8 mouse cellular contexts compared by ENCODE assay signal in genomic region chr8:83772701-83773451, GRCm38 (mm10). TPM values are rescaled to one million over a fixed set of nuclear protein-coding genes. Genes with fewer than 3 reads are reported as not detected.
A peak's percentile ranks its signal among the peaks of the same experiment; 100 is the strongest.
DNase-seq lines count a peak whose midpoint lies in the region; ATAC-seq and TF ChIP-seq lines count a peak whose summit lies in the region.

No protein-coding gene starts in this region.

- no peaks in the 10 kb centered on the region for H3K36me3 ChIP-seq in hindbrain, embryonic 16.5 days (ENCODE audit: control insufficient read depth, insufficient read depth, low read length)
- H3K36me3 ChIP-seq in limb, embryonic 12.5 days = no peaks in the 10 kb centered on the region
- no peaks in the 10 kb centered on the region for H3K36me3 ChIP-seq in midbrain, embryonic 11.5 days (ENCODE audit: control insufficient read depth, insufficient read depth, low read length)
- no peaks in the 10 kb centered on the region for H3K36me3 ChIP-seq in stomach, embryonic 15.5 days

- H3K9ac ChIP-seq in hindbrain, embryonic 16.5 days (ENCODE audit: low read depth, low read length) = peak overlapping the region; percentile 62
- H3K9ac ChIP-seq in limb, embryonic 12.5 days (replicated peaks) = 0 out of 2 replicates have a peak overlapping the region, but pooled peaks have one; percentile 12
- H3K9ac ChIP-seq in midbrain, embryonic 11.5 days (ENCODE audit: low read length) = peak overlapping the region; percentile 46; the same call in 1 of the 2 replicates
- H3K9ac ChIP-seq in stomach, embryonic 15.5 days = no peak overlapping the region

- TF ChIP-seq CTCF in layer of hippocampus, adult 2 months (conservative IDR thresholded peaks at IDR 0.05) = no peak
- TF ChIP-seq CTCF in gastrocnemius, adult 2 months (IDR thresholded peaks at IDR 0.05) = no peak

- intact Hi-C loops in gastrocnemius, adult 2 months (cut with DNase I) = no loop called here

- ATAC-seq in hindbrain, embryonic 16.5 days = peak; percentile 91
- ATAC-seq in limb, embryonic 12.5 days (ENCODE audit: insufficient number of reproducible peaks, insufficient read depth, low FRiP score, low TSS enrichment, low read depth) = 0 out of 2 replicates have a peak, but pooled peaks have one; percentile 52
- ATAC-seq in midbrain, embryonic 11.5 days (ENCODE audit: low FRiP score) = peak; percentile 54; the same call in 1 of the 2 replicates
- peak; percentile 71 for ATAC-seq in stomach, embryonic 15.5 days (ENCODE audit: insufficient read depth, low FRiP score, low read depth)

- DNase-seq in layer of hippocampus, adult 2 months (ENCODE audit: low spot score in 2 of 2) = no peak
- no peak for DNase-seq in layer of hippocampus, adult 9-10 months (ENCODE audit: low spot score)
- peak; percentile 44 for DNase-seq in cerebellum, adult 9-10 months
- peak; percentile 78 for DNase-seq in gastrocnemius, adult 2 months
- DNase-seq in midbrain, embryonic 11.5 days (ENCODE audit: low spot score, missing footprints) = peak; percentile 89

- no peaks in the 10 kb centered on the region for H3K27me3 ChIP-seq in hindbrain, embryonic 16.5 days (replicated peaks; ENCODE audit: control insufficient read depth, insufficient read depth, low read length)
- peaks cover 10% of the 10 kb centered on the region; the same call in 1 of the 2 replicates for H3K27me3 ChIP-seq in limb, embryonic 12.5 days
- no peaks in the 10 kb centered on the region for H3K27me3 ChIP-seq in midbrain, embryonic 11.5 days (ENCODE audit: control insufficient read depth, insufficient read depth, low read length)
- H3K27me3 ChIP-seq in stomach, embryonic 15.5 days (replicated peaks) = no peaks in the 10 kb centered on the region

- H3K9me3 ChIP-seq in hindbrain, embryonic 16.5 days (ENCODE audit: control insufficient read depth, low read length) = no peaks in the 10 kb centered on the region
- H3K9me3 ChIP-seq in limb, embryonic 12.5 days = no peaks in the 10 kb centered on the region
- H3K9me3 ChIP-seq in midbrain, embryonic 11.5 days (ENCODE audit: control insufficient read depth, low read length) = no peaks in the 10 kb centered on the region
- H3K9me3 ChIP-seq in stomach, embryonic 15.5 days = no peaks in the 10 kb centered on the region

- H3K4me3 ChIP-seq in layer of hippocampus, adult 2 months = peak overlapping the region; percentile 55
- peak overlapping the region; percentile 69 for H3K4me3 ChIP-seq in gastrocnemius, adult 2 months
- peak overlapping the region; percentile 47 for H3K4me3 ChIP-seq in hindbrain, embryonic 16.5 days (ENCODE audit: low read length)
- peak overlapping the region; percentile 38 for H3K4me3 ChIP-seq in limb, embryonic 12.5 days (replicated peaks)
- peak overlapping the region; percentile 25 for H3K4me3 ChIP-seq in midbrain, embryonic 11.5 days (ENCODE audit: low read depth, low read length)
- peak overlapping the region; percentile 39 for H3K4me3 ChIP-seq in stomach, embryonic 15.5 days (replicated peaks)

- 7% methylated on average over 25 of the region's 25 CpGs for WGBS in hindbrain, embryonic 16.5 days
- 13% methylated on average over 25 of the region's 25 CpGs for WGBS in limb, embryonic 12.5 days
- 4% methylated on average over 25 of the region's 25 CpGs for WGBS in midbrain, embryonic 11.5 days
- 19% methylated on average over 25 of the region's 25 CpGs for WGBS in stomach, embryonic 15.5 days

- peak overlapping the region; percentile 24; the same call in 1 of the 2 replicates for H3K27ac ChIP-seq in layer of hippocampus, adult 2 months
- H3K27ac ChIP-seq in gastrocnemius, adult 2 months = peak overlapping the region; percentile 76
- H3K27ac ChIP-seq in hindbrain, embryonic 16.5 days (ENCODE audit: low read depth, low read length) = 0 out of 2 replicates have a peak overlapping the region, but pooled peaks have one; percentile 39
- 0 out of 2 replicates have a peak overlapping the region, but pooled peaks have one; percentile 19 for H3K27ac ChIP-seq in limb, embryonic 12.5 days
- no peak overlapping the region for H3K27ac ChIP-seq in midbrain, embryonic 11.5 days (ENCODE audit: low read depth, low read length)
- H3K27ac ChIP-seq in stomach, embryonic 15.5 days = no peak overlapping the region

- peak overlapping the region; percentile 84 for H3K4me2 ChIP-seq in hindbrain, embryonic 16.5 days (ENCODE audit: low read length)
- H3K4me2 ChIP-seq in limb, embryonic 12.5 days = peak overlapping the region; percentile 68
- H3K4me2 ChIP-seq in midbrain, embryonic 11.5 days = peak overlapping the region; percentile 52
- peak overlapping the region; percentile 66 for H3K4me2 ChIP-seq in stomach, embryonic 15.5 days

- H3K4me1 ChIP-seq in hindbrain, embryonic 16.5 days (ENCODE audit: control insufficient read depth, insufficient read depth, low read depth, low read length) = peaks cover 5% of the 10 kb centered on the region
- peaks cover 5% of the 10 kb centered on the region; the same call in 1 of the 2 replicates for H3K4me1 ChIP-seq in limb, embryonic 12.5 days (replicated peaks)
- H3K4me1 ChIP-seq in midbrain, embryonic 11.5 days (ENCODE audit: control insufficient read depth, insufficient read depth, low read length) = peaks cover 2% of the 10 kb centered on the region
- peaks cover 21% of the 10 kb centered on the region for H3K4me1 ChIP-seq in stomach, embryonic 15.5 days

RNA-seq across cellular contexts. Expression of gene Adgre5, which starts 31.8 kb away (rescaled TPM):
- total RNA-seq in layer of hippocampus, adult 2 months (2021) = 10 to 100 TPM in 1 of 2 experiments, 1 to 10 TPM in 1; 8.1 to 12.4 TPM
- 10 to 100 TPM; 16.3 to 27.7 TPM for total RNA-seq in gastrocnemius, adult 2 months (2021)
- 9.9 and 14.6 TPM in 2 replicates for polyA plus RNA-seq in hindbrain, embryonic 16.5 days (2015; fragmentation: Nextera tagmentation; extraction: Ambion mirVana)
- polyA plus RNA-seq in limb, embryonic 12.5 days (2016; fragmentation: Nextera tagmentation; extraction: Ambion mirVana) = 24.2 and 28.0 TPM in 2 replicates
- polyA plus RNA-seq in midbrain, embryonic 11.5 days (2014; fragmentation: Nextera tagmentation; extraction: Ambion mirVana) = 10.9 and 12.8 TPM in 2 replicates
- 29.8 and 33.7 TPM in 2 replicates for polyA plus RNA-seq in stomach, embryonic 15.5 days (2015; fragmentation: Nextera tagmentation; extraction: Ambion mirVana)

RNA-seq across cellular contexts. Expression of gene Ddx39, which starts 57.9 kb away (rescaled TPM):
- 10 to 100 TPM; 17.9 to 20.4 TPM for total RNA-seq in layer of hippocampus, adult 2 months (2021)
- total RNA-seq in gastrocnemius, adult 2 months (2021) = 10 to 100 TPM; 11.2 to 13.1 TPM
- 92.6 and 97.9 TPM in 2 replicates for polyA plus RNA-seq in hindbrain, embryonic 16.5 days (2015; fragmentation: Nextera tagmentation; extraction: Ambion mirVana)
- polyA plus RNA-seq in limb, embryonic 12.5 days (2016; fragmentation: Nextera tagmentation; extraction: Ambion mirVana) = 155 and 164 TPM in 2 replicates
- polyA plus RNA-seq in midbrain, embryonic 11.5 days (2014; fragmentation: Nextera tagmentation; extraction: Ambion mirVana) = 223 and 253 TPM in 2 replicates
- 180 and 185 TPM in 2 replicates for polyA plus RNA-seq in stomach, embryonic 15.5 days (2015; fragmentation: Nextera tagmentation; extraction: Ambion mirVana)

Comparison
In these comparisons a context has a peak if more than half of its experiments do, and no peak if none do; other contexts are left out.
1. DNase-seq: peak in cerebellum, adult 9-10 months (single experiment), gastrocnemius, adult 2 months (single experiment) and midbrain, embryonic 11.5 days (single experiment); none in layer of hippocampus, adult 2 months (0 of 2) and layer of hippocampus, adult 9-10 months (single experiment).
2. H3K27ac ChIP-seq: peak in layer of hippocampus, adult 2 months (single experiment), gastrocnemius, adult 2 months (single experiment), hindbrain, embryonic 16.5 days (single experiment) and limb, embryonic 12.5 days (single experiment); none in midbrain, embryonic 11.5 days (single experiment) and stomach, embryonic 15.5 days (single experiment).
3. Peak in every context shown above with its lines, with median percentiles within 50 percentile points of each other: H3K4me3 ChIP-seq, ATAC-seq and H3K4me2 ChIP-seq.